ENCODE assay signal across 1 mouse cellular context in the genomic region with DNA sequence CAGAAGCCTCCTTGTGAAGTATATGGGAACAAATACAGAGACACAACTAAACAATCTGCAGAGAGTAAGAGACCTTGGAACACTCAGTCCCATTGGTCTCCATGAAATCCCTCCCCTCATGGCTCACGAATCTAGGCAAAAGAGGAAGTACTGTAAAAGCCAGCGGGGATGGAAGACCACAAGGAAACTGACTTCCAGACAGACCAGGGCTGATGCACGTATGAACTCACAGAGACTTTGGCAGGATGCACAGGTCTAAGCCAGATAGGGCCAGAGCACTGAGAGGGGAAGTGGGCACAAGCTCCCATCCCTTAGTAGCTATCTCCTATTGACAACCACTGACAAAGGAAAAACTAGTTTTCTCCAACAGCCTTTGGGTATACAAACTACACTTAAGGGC.
TF ChIP-seq lines count a peak whose summit lies in the region.

No protein-coding gene starts in this region.

TF ChIP-seq in MEL, 35 proteins besides CTCF, POLR2A, EP300 and RAD21 (continued from another document):
- TF ChIP-seq RCOR1 (IDR thresholded peaks at IDR 0.05; ENCODE audit: low read depth, low read length) (no peak), ZNF384 (IDR thresholded peaks at IDR 0.05; ENCODE audit: low read depth, low read length) (no peak), JUND (IDR thresholded peaks at IDR 0.05; ENCODE audit: low read depth, low read length) (no peak)
